Mouse (Mus musculus) intestine, embryonic 16.5 days (tissue): ENCODE measurements around the gene Gpa33. TPM values are rescaled to one million over a fixed set of nuclear protein-coding genes. Genes with fewer than 3 reads are reported as not detected.

Source experiments
- ATAC-seq: fragments of 200-750 bp; cut with Nextera tagmentation; 2 replicates; pipeline ENCODE4 v1.8.0; 2017; ENCODE audit warnings: moderate TSS enrichment, moderate library complexity
- H3K27ac ChIP-seq: fragments of 300-500 bp; sonication (generic); 2 replicates; pipeline ENCODE4 v1.5.1; 2014; ENCODE audit warnings: mild to moderate bottlenecking, low read length
- H3K27me3 ChIP-seq: fragments of 300-500 bp; sonication (generic); replicated peaks from 2 replicates; pipeline ENCODE4 v1.6.1; 2014; ENCODE audit warnings: low read length, control low read depth, mixed read lengths; ENCODE audit not compliant: control insufficient read depth, insufficient read depth
- H3K36me3 ChIP-seq: fragments of 300-500 bp; sonication (generic); 2 replicates; pipeline ENCODE4 v1.6.1; 2014; ENCODE audit warnings: low read length, control low read depth; ENCODE audit not compliant: control insufficient read depth, insufficient read depth
- H3K4me1 ChIP-seq: fragments of 300-500 bp; sonication (generic); 2 replicates; pipeline ENCODE4 v1.6.1; 2014; ENCODE audit warnings: low read length, control low read depth, mixed read lengths; ENCODE audit not compliant: control insufficient read depth, insufficient read depth
- H3K4me2 ChIP-seq: fragments of 300-500 bp; sonication (generic); 2 replicates; pipeline ENCODE4 v1.6.1; 2014; ENCODE audit warnings: low read depth, low read length, control low read depth
- H3K4me3 ChIP-seq: fragments of 300-500 bp; sonication (generic); 2 replicates; pipeline ENCODE4 v1.5.1; 2014; ENCODE audit warnings: mild to moderate bottlenecking, low read length
- H3K9ac ChIP-seq: fragments of 300-500 bp; sonication (generic); 2 replicates; pipeline ENCODE4 v1.6.1; 2014; ENCODE audit warnings: low read depth, low read length
- H3K9me3 ChIP-seq: fragments of 300-500 bp; sonication (generic); 2 replicates; pipeline ENCODE4 v1.6.1; 2016; ENCODE audit warnings: low read length, control low read depth; ENCODE audit not compliant: control insufficient read depth
- WGBS: fragments of 180-500 bp; shearing (Covaris S2); extraction: QIAGEN DNeasy Blood & Tissue Kit; methylation state at CpG from one replicate; pipeline ENCODE4 v1.1.7; 2014; 5-methylcytosine and 5-hydroxymethylcytosine counted together
- polyA plus RNA-seq: library from polyadenylated mRNA; unstranded; fragments of >200 nt; fragmentation: Nextera tagmentation; extraction: Ambion mirVana; gene quantifications from 2 replicates; pipeline ENCODE4 v1.2.1, GENCODE M21; 2015

Gene Gpa33
- polyA plus RNA-seq, 1 experiment from 2014 or later: 79.6 TPM

- Histone ChIP-seq H3K4me3 (no peak overlapping the region), H3K9me3 (no peaks in the 10 kb centered on the region), H3K9ac (peak overlapping the region; percentile 39), H3K27ac (no peak overlapping the region), H3K36me3 (no peaks in the 10 kb centered on the region), H3K27me3 (peaks cover 4% of the 10 kb centered on the region; the same call in 1 of the 2 replicates), H3K4me2 (peak overlapping the region; percentile 42), H3K4me1 (peaks cover 4% of the 10 kb centered on the region; the same call in 1 of the 2 replicates)
- ATAC-seq: peak; percentile 55
- 14% methylated on average over 29 of the region's 29 CpGs for WGBS
Measured at GRCm38 (mm10) chr1:166154162-166155112, 24.4 kb downstream of the Gpa33 start.

GRCm38 (mm10) chr1:166155113-166155494 is 25.1 kb downstream of the Gpa33 start:
- H3K36me3 ChIP-seq: no peaks in the 10 kb centered on the region
- ATAC-seq: peak; percentile 60
- no peaks in the 10 kb centered on the region for H3K9me3 ChIP-seq
- H3K4me2 ChIP-seq: no peak overlapping the region
- H3K27ac ChIP-seq: no peak overlapping the region
- peaks cover 4% of the 10 kb centered on the region; the same call in 1 of the 2 replicates for H3K4me1 ChIP-seq
- no peak overlapping the region for H3K4me3 ChIP-seq
- WGBS: 42% methylated on average over 10 of the region's 10 CpGs
- H3K9ac ChIP-seq: no peak overlapping the region
- peaks cover 4% of the 10 kb centered on the region; the same call in 1 of the 2 replicates for H3K27me3 ChIP-seq

- H3K27me3 ChIP-seq: peaks cover 4% of the 10 kb centered on the region; the same call in 1 of the 2 replicates
- WGBS: 78% methylated on average over 12 of the region's 12 CpGs
- peaks cover 7% of the 10 kb centered on the region for H3K4me1 ChIP-seq
- H3K36me3 ChIP-seq: no peaks in the 10 kb centered on the region
- no peak for ATAC-seq
- no peak overlapping the region for H3K4me2 ChIP-seq
- no peak overlapping the region for H3K9ac ChIP-seq
- H3K27ac ChIP-seq: no peak overlapping the region
- H3K4me3 ChIP-seq: no peak overlapping the region
- no peaks in the 10 kb centered on the region for H3K9me3 ChIP-seq
Measured at GRCm38 (mm10) chr1:166157712-166158111, 27.7 kb downstream of the Gpa33 start.

GRCm38 (mm10) chr1:166158664-166159063 is 28.6 kb downstream of the Gpa33 start:
- H3K4me1 ChIP-seq: peaks cover 7% of the 10 kb centered on the region
- no peak for ATAC-seq
- H3K27ac ChIP-seq: no peak overlapping the region
- no peaks in the 10 kb centered on the region for H3K9me3 ChIP-seq
- peaks cover 4% of the 10 kb centered on the region; the same call in 1 of the 2 replicates for H3K27me3 ChIP-seq
- 65% methylated on average over 9 of the region's 9 CpGs for WGBS
- H3K4me2 ChIP-seq: no peak overlapping the region
- H3K36me3 ChIP-seq: no peaks in the 10 kb centered on the region
- no peak overlapping the region for H3K9ac ChIP-seq
- H3K4me3 ChIP-seq: no peak overlapping the region

- H3K4me3 ChIP-seq: no peak overlapping the region
- H3K36me3 ChIP-seq: no peaks in the 10 kb centered on the region
- H3K27ac ChIP-seq: no peak overlapping the region
- peaks cover 1% of the 10 kb centered on the region; the same call in 1 of the 2 replicates for H3K27me3 ChIP-seq
- H3K9ac ChIP-seq: no peak overlapping the region
- H3K9me3 ChIP-seq: no peaks in the 10 kb centered on the region
- 0 out of 2 replicates have a peak, but pooled peaks have one; percentile 2 for ATAC-seq
- H3K4me2 ChIP-seq: no peak overlapping the region
- peaks cover 3% of the 10 kb centered on the region; the same call in 1 of the 2 replicates for H3K4me1 ChIP-seq
- WGBS: 56% methylated on average over 5 of the region's 5 CpGs
Measured at GRCm38 (mm10) chr1:166160111-166160510, 30.1 kb downstream of the Gpa33 start.

- H3K27ac ChIP-seq: no peak overlapping the region
- no peaks in the 10 kb centered on the region for H3K27me3 ChIP-seq
- no peak overlapping the region for H3K4me2 ChIP-seq
- H3K4me1 ChIP-seq: peaks cover 3% of the 10 kb centered on the region; the same call in 1 of the 2 replicates
- H3K4me3 ChIP-seq: no peak overlapping the region
- H3K9ac ChIP-seq: no peak overlapping the region
- H3K36me3 ChIP-seq: no peaks in the 10 kb centered on the region
- 18% methylated on average over 24 of the region's 24 CpGs for WGBS
- peak; percentile 75 for ATAC-seq
- H3K9me3 ChIP-seq: no peaks in the 10 kb centered on the region
Measured at GRCm38 (mm10) chr1:166160569-166161445, 30.8 kb downstream of the Gpa33 start.

- no peak overlapping the region for H3K4me2 ChIP-seq
- H3K4me3 ChIP-seq: no peak overlapping the region
- H3K27me3 ChIP-seq: no peaks in the 10 kb centered on the region
- H3K9ac ChIP-seq: no peak overlapping the region
- no peaks in the 10 kb centered on the region for H3K36me3 ChIP-seq
- peaks cover 3% of the 10 kb centered on the region; the same call in 1 of the 2 replicates for H3K4me1 ChIP-seq
- H3K27ac ChIP-seq: no peak overlapping the region
- no peak for ATAC-seq
- no peaks in the 10 kb centered on the region for H3K9me3 ChIP-seq
- 95% methylated on average over 14 of the region's 14 CpGs for WGBS
Measured at GRCm38 (mm10) chr1:166164580-166164979, 34.5 kb downstream of the Gpa33 start.

GRCm38 (mm10) chr1:166165159-166165558 is 35.1 kb downstream of the Gpa33 start:
- Histone ChIP-seq H3K9ac (no peak overlapping the region), H3K4me1 (peaks cover 3% of the 10 kb centered on the region; the same call in 1 of the 2 replicates), H3K27me3 (no peaks in the 10 kb centered on the region), H3K9me3 (no peaks in the 10 kb centered on the region), H3K4me2 (no peak overlapping the region), H3K27ac (no peak overlapping the region), H3K36me3 (no peaks in the 10 kb centered on the region), H3K4me3 (no peak overlapping the region)
- WGBS: 92% methylated on average over 9 of the region's 9 CpGs
- no peak for ATAC-seq

- no peaks in the 10 kb centered on the region for H3K9me3 ChIP-seq
- H3K9ac ChIP-seq: no peak overlapping the region
- H3K4me3 ChIP-seq: no peak overlapping the region
- H3K36me3 ChIP-seq: no peaks in the 10 kb centered on the region
- WGBS: 88% methylated on average over 4 of the region's 4 CpGs
- H3K27me3 ChIP-seq: no peaks in the 10 kb centered on the region
- H3K4me1 ChIP-seq: no peaks in the 10 kb centered on the region
- H3K27ac ChIP-seq: no peak overlapping the region
- no peak overlapping the region for H3K4me2 ChIP-seq
- ATAC-seq: no peak
Measured at GRCm38 (mm10) chr1:166167405-166167804, 37.4 kb downstream of the Gpa33 start.
